Mouse (Mus musculus): ENCODE data around the gene Vars.

DNA sequence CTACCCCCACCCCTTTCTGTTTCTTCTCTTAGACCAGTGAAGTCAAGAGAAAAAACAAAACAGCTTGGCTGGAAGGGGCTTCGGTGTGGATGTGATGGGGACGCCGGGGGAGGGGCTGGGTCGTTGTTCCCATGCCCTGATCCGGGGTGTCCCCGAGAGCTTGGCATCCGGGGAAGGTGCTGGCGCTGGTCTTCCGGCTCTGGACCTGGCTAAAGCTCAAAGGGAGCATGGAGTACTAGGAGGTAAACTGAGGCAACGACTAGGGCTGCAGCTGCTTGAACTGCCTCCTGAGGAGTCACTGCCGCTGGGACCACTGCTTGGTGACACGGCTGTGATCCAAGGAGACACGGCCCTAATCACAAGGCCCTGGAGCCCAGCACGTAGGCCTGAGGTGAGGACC is 59.3 kb downstream of the Vars start:
- no peak for TF ChIP-seq POLR2A (IDR thresholded peaks at IDR 0.05; ENCODE audit: insufficient read length, low read depth)
- TF ChIP-seq TCF12 (IDR thresholded peaks at IDR 0.05; ENCODE audit: insufficient read depth, poor library complexity, severe bottlenecking): no peak
- TF ChIP-seq MAX (IDR thresholded peaks at IDR 0.05; ENCODE audit: low read depth): no peak
- TF ChIP-seq MYOG (IDR thresholded peaks at IDR 0.05; ENCODE audit: control insufficient read depth in 1 of 3, insufficient read depth in 1 of 3, insufficient read length in 2 of 3, low read depth in 2 of 3): no peak
- no peak for TF ChIP-seq CEBPB (IDR thresholded peaks at IDR 0.05; ENCODE audit: insufficient read depth, poor library complexity, severe bottlenecking)
- TF ChIP-seq USF1 (IDR thresholded peaks at IDR 0.05; ENCODE audit: low read depth): no peak
- TF ChIP-seq POLR2AphosphoS2 (IDR thresholded peaks at IDR 0.05; ENCODE audit: insufficient read length, low read depth): no peak

All from myocyte (in vitro differentiated cells).